Mouse (Mus musculus) cerebellum, adult 9-11 months (tissue): ENCODE measurements around the gene Olfr805.

Experiments
- DNase-seq: peaks from one replicate; pipeline ENCODE4 v3.0.0; 2022

The Olfr805 gene

GRCm38 (mm10) chr10:129729275-129729674 is at the start of gene Olfr805:
TSS of gene Olfr805 (minus strand) at chr10:129729375.
- no peak for DNase-seq

- DNase-seq = no peak
These were observed 48.9 kb upstream of the Olfr805 start for GRCm38 (mm10) chr10:129778123-129778522.

GRCm38 (mm10) chr10:129774338-129774737 is 45.2 kb upstream of the Olfr805 start, which contains the start of gene Olfr809:
TSS of gene Olfr809 (plus strand) at chr10:129774638.
- DNase-seq = no peak

GRCm38 (mm10) chr10:129765182-129765581 is 36.0 kb upstream of the Olfr805 start, which contains the start of gene Olfr808:
TSS of gene Olfr808 (plus strand) at chr10:129765482.
- no peak for DNase-seq

- DNase-seq = no peak
These were observed 28.5 kb upstream of the Olfr805 start, which contains the start of gene Olfr807 for GRCm38 (mm10) chr10:129757693-129758092. TSS of gene Olfr807 (minus strand) at chr10:129757793.

- no peak for DNase-seq
These were observed 12.6 kb upstream of the Olfr805 start, which contains the start of gene Olfr806 for GRCm38 (mm10) chr10:129741821-129742220. TSS of gene Olfr806 (minus strand) at chr10:129741921.

- no peak for DNase-seq
These were observed 26.3 kb downstream of the Olfr805 start, which contains the start of gene Olfr804 for GRCm38 (mm10) chr10:129702910-129703309. TSS of gene Olfr804 (plus strand) at chr10:129703210.

- DNase-seq = no peak
These were observed 35.0 kb downstream of the Olfr805 start, which contains the start of gene Olfr803 for GRCm38 (mm10) chr10:129694186-129694585. TSS of gene Olfr803 (minus strand) at chr10:129694286.

- DNase-seq = no peak
These were observed 41.1 kb downstream of the Olfr805 start, which contains the start of gene Olfr802 for GRCm38 (mm10) chr10:129688069-129688468. TSS of gene Olfr802 (minus strand) at chr10:129688169.

- DNase-seq = no peak
These were observed 55.4 kb downstream of the Olfr805 start, which contains the start of gene Olfr801 for GRCm38 (mm10) chr10:129673765-129674164. TSS of gene Olfr801 (minus strand) at chr10:129673865.
